Mouse (Mus musculus) testis, adult 2 months (tissue): ENCODE measurements around the gene Fut2. TPM values are rescaled to one million over a fixed set of nuclear protein-coding genes. Genes with fewer than 3 reads are reported as not detected.

Experiments
- H3K27ac ChIP-seq: fragments of 200-500 bp; 2 replicates; pipeline ENCODE4 v1.5.1; 2012; ENCODE audit warnings: low read depth, low read length; ENCODE audit not compliant: control insufficient read depth, insufficient read depth
- H3K27me3 ChIP-seq: fragments of 200-500 bp; 2 replicates; pipeline ENCODE4 v1.6.1; 2012; ENCODE audit warnings: mild to moderate bottlenecking, low read length, moderate library complexity; ENCODE audit not compliant: control insufficient read depth, insufficient read depth
- H3K36me3 ChIP-seq: fragments of 200-500 bp; 2 replicates; pipeline ENCODE4 v1.6.1; 2012; ENCODE audit warnings: mild to moderate bottlenecking, low read length; ENCODE audit not compliant: control insufficient read depth, insufficient read depth
- H3K4me1 ChIP-seq: fragments of 200-500 bp; 2 replicates; pipeline ENCODE4 v1.6.1; 2012; ENCODE audit warnings: low read length; ENCODE audit not compliant: control insufficient read depth, insufficient read depth
- H3K4me3 ChIP-seq: fragments of 200-500 bp; 2 replicates; pipeline ENCODE4 v1.5.1; 2012; ENCODE audit warnings: low read depth, mild to moderate bottlenecking, low read length, moderate library complexity, mixed read lengths; ENCODE audit not compliant: control insufficient read depth
- CTCF ChIP-seq: fragments of 200-500 bp; IDR thresholded peaks from 2 replicates; pipeline ENCODE4 v1.5.1; 2012; ENCODE audit warnings: low read depth, mild to moderate bottlenecking, inconsistent platforms, low read length, moderate library complexity; ENCODE audit not compliant: control insufficient read depth, insufficient read depth, insufficient replicate concordance
- POLR2A ChIP-seq: fragments of 200-500 bp; IDR thresholded peaks from 2 replicates; pipeline ENCODE4 v1.6.1; 2012; ENCODE audit warnings: low read depth, mild to moderate bottlenecking, inconsistent platforms, low read length, moderate library complexity; ENCODE audit not compliant: control insufficient read depth
- polyA plus RNA-seq: library from polyadenylated mRNA; depleted of rRNA; stranded (reverse); fragments of >200 nt; gene quantifications from 2 replicates; pipeline ENCODE4 v1.2.3, GENCODE M21; 2012

Gene Fut2
- polyA plus RNA-seq, 1 experiment: 0.37 TPM

DNA sequence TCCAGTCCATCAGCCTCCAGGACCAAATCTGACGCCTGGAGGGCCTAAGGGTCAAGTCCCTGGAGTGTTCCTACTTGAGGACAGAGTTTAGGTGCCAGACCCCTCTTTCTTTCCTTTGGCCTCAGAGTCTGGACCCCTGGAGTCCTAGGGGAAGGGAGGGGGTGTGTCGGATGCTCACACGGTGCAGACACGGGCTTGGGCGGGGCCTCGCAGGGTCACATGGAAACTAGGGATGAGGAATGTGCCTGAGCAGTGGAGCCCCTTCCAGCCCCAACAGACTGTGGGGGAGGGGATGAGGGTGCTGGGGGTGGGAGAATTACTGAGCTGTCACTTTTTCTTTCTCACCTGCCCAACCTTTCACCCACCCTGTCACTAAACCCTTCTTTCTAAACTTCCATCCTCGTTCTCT lies 39.7 kb upstream of the Fut2 start:
- peak overlapping the region; percentile 98 for H3K27ac ChIP-seq
- H3K36me3 ChIP-seq: no peaks in the 10 kb centered on the region
- H3K4me3 ChIP-seq: peak overlapping the region; percentile 87
- no peaks in the 10 kb centered on the region for H3K27me3 ChIP-seq
- H3K4me1 ChIP-seq: peaks cover 57% of the 10 kb centered on the region
- TF ChIP-seq POLR2A (peak; percentile 40; the same call in 1 of the 2 replicates), CTCF (no peak)

DNA sequence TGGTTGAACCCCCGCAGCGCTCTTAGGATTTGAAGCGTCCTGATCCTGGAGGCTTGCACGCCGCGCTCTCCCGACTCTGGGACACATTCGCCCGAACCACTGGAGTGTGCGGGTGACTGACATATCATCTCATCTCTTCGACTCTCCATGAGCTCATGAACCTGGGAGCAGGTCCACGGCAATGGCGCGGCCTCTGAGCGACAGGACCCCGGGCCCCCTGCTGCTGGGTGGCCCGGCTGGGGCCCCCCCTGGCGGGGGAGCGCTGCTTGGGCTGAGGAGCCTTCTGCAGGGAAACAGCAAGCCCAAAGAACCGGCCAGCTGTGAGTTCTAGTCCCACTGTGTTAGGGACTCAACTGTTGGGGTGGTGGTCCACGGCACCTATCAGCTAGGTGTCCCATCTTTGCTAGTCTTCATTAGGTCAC lies 39.3 kb upstream of the Fut2 start:
- Histone ChIP-seq H3K4me1 (peaks cover 58% of the 10 kb centered on the region), H3K27ac (peak overlapping the region; percentile 98), H3K27me3 (no peaks in the 10 kb centered on the region; the same call in 1 of the 2 replicates), H3K36me3 (no peaks in the 10 kb centered on the region), H3K4me3 (peak overlapping the region; percentile 87)
- TF ChIP-seq POLR2A (no peak), CTCF (no peak)

DNA sequence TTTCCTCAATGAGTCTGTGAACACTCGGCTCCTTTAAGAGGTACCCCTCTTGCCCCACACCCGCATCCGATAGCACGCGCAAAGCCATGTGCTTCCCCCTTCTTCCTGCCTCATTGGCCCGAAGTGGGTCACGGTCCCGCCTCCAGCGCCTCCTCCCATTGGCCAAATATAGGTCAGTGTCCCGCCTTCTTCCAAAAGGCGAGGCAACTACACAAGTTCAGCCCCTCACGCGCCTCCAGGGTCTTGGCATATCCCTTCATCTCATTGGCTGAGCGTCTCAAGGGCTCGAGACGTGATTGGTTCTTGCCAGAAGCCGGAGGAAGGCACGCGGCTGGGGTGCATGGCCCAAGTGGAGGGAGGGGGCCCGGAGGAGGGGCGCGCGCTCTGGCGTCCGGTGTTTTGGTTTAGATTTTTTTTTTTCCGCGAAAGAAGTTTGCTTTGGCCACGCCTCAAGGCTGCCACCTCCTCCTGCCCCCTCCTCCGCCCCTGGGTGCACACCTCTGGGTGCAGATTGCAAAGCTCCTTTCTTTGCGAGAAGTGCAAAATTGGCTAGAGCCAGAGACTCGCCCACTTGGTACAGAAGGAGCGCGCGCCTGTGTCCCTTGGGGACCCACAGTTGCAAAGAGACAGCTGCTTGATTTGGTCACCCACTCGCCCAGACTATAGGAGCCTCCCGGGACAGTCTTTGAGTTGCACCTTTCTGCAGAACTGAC lies 38.7 kb upstream of the Fut2 start, which contains the start of gene Dbp:
TSS of gene Dbp (plus strand) at position 359 of the 713 bp plus-strand sequence.
- H3K27ac ChIP-seq: peak within 1 kb of the TSS; percentile 98
- H3K27me3 ChIP-seq: no peaks in the 10 kb centered on the region; the same call in 1 of the 2 replicates
- peaks cover 64% of the 10 kb centered on the region for H3K4me1 ChIP-seq

DNA sequence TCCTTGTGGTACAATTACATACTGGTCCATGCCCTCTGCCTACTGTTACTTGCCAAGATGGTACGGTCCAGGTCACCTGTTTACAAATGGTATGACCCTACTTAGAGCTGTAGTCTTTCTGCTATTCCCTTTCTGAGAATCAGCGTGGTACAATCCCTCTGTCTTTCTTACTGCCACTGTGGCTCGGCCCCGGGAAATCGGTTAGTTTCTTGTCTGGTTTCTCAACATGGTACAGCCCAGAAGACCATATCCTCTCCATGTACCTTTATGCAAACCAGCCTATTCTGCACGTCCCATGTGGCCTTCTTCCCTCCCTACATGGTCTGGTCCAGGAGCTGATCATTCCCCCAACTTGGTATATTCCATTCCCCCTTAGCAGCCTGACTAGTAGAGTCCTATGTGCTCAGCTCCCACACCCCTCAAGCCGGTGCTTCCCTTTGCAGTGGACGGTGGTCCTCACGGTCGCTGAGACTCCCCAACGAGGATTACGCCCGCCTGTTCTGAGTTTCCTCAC lies 37.9 kb upstream of the Fut2 start:
- Histone ChIP-seq H3K36me3 (no peaks in the 10 kb centered on the region), H3K4me3 (peak overlapping the region; percentile 87), H3K27ac (peak overlapping the region; percentile 93), H3K27me3 (no peaks in the 10 kb centered on the region; the same call in 1 of the 2 replicates), H3K4me1 (peaks cover 64% of the 10 kb centered on the region)
- TF ChIP-seq CTCF (no peak), POLR2A (no peak; the same call in 1 of the 2 replicates)

More for the DNA sequence above, 38.7 kb upstream of the Fut2 start, which contains the start of gene Dbp:
- Histone ChIP-seq H3K36me3 (no peaks in the 10 kb centered on the region), H3K4me3 (peak within 1 kb of the TSS; percentile 87)
- TF ChIP-seq CTCF (no peak), POLR2A (peak; percentile 43; the same call in 1 of the 2 replicates)

DNA sequence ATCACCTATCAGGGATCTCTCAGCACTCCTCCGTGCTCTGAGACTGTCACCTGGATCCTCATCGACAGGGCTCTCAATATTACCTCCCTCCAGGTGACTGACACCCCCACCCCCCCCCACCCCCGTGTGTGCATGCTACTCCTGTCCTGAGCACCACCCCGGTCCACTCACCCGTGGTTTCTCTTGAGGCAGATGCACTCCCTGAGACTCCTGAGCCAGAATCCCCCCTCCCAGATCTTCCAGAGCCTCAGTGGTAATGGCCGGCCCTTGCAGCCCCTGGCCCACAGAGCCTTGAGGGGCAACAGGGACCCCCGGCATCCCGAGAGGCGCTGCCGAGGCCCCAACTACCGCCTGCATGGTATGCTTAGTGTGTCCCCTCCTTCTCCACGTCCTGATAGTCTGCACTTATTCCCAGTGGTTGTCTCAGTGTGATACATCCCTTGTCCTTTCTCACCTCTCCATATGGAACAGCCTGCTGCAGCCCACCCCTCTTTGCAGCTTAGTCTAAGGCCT lies 37.4 kb upstream of the Fut2 start:
- H3K27me3 ChIP-seq: no peaks in the 10 kb centered on the region; the same call in 1 of the 2 replicates
- TF ChIP-seq CTCF: no peak
- no peak for TF ChIP-seq POLR2A
- peak overlapping the region; percentile 93 for H3K27ac ChIP-seq
- no peak overlapping the region for H3K4me3 ChIP-seq
- H3K4me1 ChIP-seq: peaks cover 59% of the 10 kb centered on the region
- H3K36me3 ChIP-seq: no peaks in the 10 kb centered on the region

DNA sequence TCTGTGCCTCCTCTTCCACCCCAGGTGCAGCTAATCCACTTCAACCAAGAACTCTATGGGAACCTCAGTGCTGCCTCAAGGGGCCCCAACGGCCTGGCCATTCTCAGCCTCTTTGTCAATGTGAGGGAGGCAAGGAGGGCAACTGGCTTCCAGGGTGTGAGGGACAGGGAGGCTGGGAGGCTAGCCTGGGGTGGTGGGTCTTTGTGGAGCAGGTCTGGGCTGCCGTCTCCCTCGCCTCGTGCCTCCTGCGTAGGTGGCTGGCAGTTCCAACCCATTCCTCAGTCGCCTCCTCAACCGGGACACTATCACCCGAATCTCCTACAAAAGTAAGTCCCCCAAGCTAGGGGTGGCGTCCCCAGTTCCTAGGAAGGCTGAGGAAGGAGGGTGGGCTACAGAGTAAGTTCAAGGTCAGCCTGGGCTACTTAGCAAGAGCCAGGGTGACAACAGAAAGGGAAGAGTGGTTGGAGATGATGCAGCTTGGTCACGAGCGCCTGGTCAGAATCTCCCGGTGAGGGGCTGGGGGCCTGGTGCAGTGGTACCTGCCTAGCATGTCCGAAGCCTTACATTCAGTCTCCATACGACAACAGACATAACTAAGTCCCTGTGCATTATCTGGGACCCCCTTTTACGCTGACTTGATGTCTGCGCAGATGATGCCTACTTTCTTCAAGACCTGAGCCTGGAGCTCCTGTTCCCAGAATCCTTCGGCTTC lies 36.8 kb upstream of the Fut2 start:
- H3K4me1 ChIP-seq: peaks cover 53% of the 10 kb centered on the region
- no peak overlapping the region for H3K4me3 ChIP-seq
- H3K36me3 ChIP-seq: no peaks in the 10 kb centered on the region
- TF ChIP-seq POLR2A: no peak
- TF ChIP-seq CTCF: no peak
- no peak overlapping the region for H3K27ac ChIP-seq
- no peaks in the 10 kb centered on the region; the same call in 1 of the 2 replicates for H3K27me3 ChIP-seq

DNA sequence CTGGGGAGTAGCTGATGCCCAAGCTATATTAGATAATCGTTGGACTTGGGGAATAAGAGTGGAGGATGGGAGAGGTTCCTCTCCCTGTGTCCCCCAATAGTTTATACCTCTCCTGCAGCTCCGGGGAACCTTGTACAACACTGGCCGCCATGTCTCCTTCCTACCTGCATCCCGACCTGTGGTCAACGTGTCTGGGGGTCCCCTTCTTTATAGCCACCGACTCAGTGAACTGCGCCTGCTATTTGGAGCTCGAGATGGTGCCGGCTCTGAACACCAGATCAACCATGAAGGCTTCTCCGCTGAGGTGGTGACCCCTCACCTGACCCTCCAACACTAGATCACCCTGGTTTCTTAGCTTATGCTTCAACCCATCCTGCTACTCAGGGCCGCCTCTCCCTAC lies 36.1 kb upstream of the Fut2 start:
- Histone ChIP-seq H3K4me1 (peaks cover 47% of the 10 kb centered on the region), H3K4me3 (no peak overlapping the region), H3K27me3 (no peaks in the 10 kb centered on the region; the same call in 1 of the 2 replicates), H3K27ac (no peak overlapping the region), H3K36me3 (no peaks in the 10 kb centered on the region)
- TF ChIP-seq POLR2A (no peak), CTCF (no peak)
